In the genomic region with DNA sequence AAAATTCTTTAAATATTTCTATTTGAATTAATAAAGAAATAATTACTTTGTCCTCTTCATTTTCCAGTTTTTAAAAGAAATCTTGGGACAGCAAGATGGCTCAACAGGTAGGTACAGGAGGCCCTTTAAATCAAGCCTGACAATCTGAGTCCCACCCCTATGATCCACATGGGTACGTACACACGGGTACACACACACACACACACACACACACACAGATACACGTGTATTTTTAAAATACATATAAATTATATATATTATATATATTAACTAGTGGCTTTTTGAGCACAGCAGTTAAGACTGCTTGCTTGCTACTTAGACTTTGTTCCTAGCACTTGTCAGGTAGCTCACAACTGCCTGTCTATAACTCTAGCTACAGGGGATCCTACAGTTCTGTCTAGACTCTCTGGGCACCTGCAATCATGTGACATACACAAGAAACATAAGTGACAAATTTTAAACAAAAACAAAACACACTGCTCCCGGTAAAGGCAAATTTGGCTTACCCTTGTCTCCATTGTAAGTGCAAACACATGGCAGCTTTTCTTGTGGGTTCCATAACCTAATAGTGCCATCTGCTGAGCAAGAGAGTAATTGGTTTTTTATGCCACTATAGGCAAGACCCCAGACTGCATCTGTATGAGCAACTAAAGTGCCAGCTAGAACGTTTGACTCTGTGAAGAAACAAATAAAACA, we compare ENCODE assay signal across 9 mouse cellular contexts. TPM values are rescaled to one million over a fixed set of nuclear protein-coding genes. Genes with fewer than 3 reads are reported as not detected.
DNase-seq lines count a peak whose midpoint lies in the region; ATAC-seq lines count a peak whose summit lies in the region.
"Had no signal": no experiment of that assay in that cellular context is flagged by ENCODE, and none has a peak within 500 bp of the region (broad histone marks: within the 10 kb centered on the region; RNA-seq: fewer than 3 reads in every experiment).

No protein-coding gene starts in this region.

- no peak overlapping the region for H3K4me3 ChIP-seq in midbrain, embryonic 13.5 days (replicated peaks)

- H3K9ac ChIP-seq in midbrain, embryonic 13.5 days (replicated peaks) = no peak overlapping the region

- no peak overlapping the region for H3K4me2 ChIP-seq in midbrain, embryonic 13.5 days (replicated peaks)

- H3K27ac ChIP-seq in midbrain, embryonic 13.5 days = no peak overlapping the region

- ATAC-seq in frontal cortex, adult (ENCODE audit: low TSS enrichment) = peak; percentile 67; the same call in 1 of the 2 replicates
- peak; percentile 56 for ATAC-seq in midbrain, embryonic 13.5 days

- no peaks in the 10 kb centered on the region for H3K4me1 ChIP-seq in midbrain, embryonic 13.5 days (replicated peaks)

- peaks cover 20% of the 10 kb centered on the region for H3K36me3 ChIP-seq in midbrain, embryonic 13.5 days

- no peaks in the 10 kb centered on the region for H3K9me3 ChIP-seq in midbrain, embryonic 13.5 days

- no peaks in the 10 kb centered on the region for H3K27me3 ChIP-seq in midbrain, embryonic 13.5 days

- no peak for DNase-seq in frontal cortex, postnatal 14 days (ENCODE audit: low spot score in 2 of 2)
- DNase-seq in CD4-positive helper T cell, adult 2 months (ENCODE audit: low read depth, low spot score) = peak; percentile 18
- peak; percentile 53 for DNase-seq in embryo, embryonic 11 days
- DNase-seq in thymus, postnatal 36 days = no peak
- no peak for DNase-seq in cerebellum, postnatal 4 days (ENCODE audit: low spot score in 2 of 2)
- no peak for DNase-seq in adrenal gland, adult 2 months
- DNase-seq: kidney, postnatal 25 days had no signal

- 78% methylated on average over 5 of the region's 5 CpGs for WGBS in midbrain, embryonic 13.5 days

RNA-seq across cellular contexts. Expression of a gene that starts 29.7 kb away (rescaled TPM):
- polyA plus RNA-seq in midbrain, embryonic 13.5 days (2015; fragmentation: Nextera tagmentation; extraction: Ambion mirVana) = 6.7 TPM in 2 replicates
- under 1 TPM; 0.21 to 0.81 TPM for total RNA-seq in adrenal gland, adult 2 months (2021)
- 0.95 and 1.0 TPM in 2 replicates for polyA plus RNA-seq in adrenal gland, adult 2 months (2012; rRNA removed)

Comparison
In these comparisons a context has a peak if more than half of its experiments do, and no peak if none do; other contexts are left out.
1. DNase-seq: peak in CD4-positive helper T cell, adult 2 months (single experiment) and embryo, embryonic 11 days (single experiment); none in frontal cortex, postnatal 14 days (0 of 2), thymus, postnatal 36 days (0 of 2), cerebellum, postnatal 4 days (0 of 2) and adrenal gland, adult 2 months (single experiment).